Mouse (Mus musculus) olfactory bulb, adult 2 months (tissue): ENCODE measurements around the gene Cnpy3. TPM values are rescaled to one million over a fixed set of nuclear protein-coding genes. Genes with fewer than 3 reads are reported as not detected.

Source experiments
- H3K27ac ChIP-seq: fragments of 200-500 bp; 2 replicates; pipeline ENCODE4 v1.5.1; 2012; ENCODE audit warnings: low read depth, low read length; ENCODE audit not compliant: insufficient read depth
- H3K4me1 ChIP-seq: fragments of 200-500 bp; 2 replicates; pipeline ENCODE4 v1.6.1; 2012; ENCODE audit warnings: low read length; ENCODE audit not compliant: control insufficient read depth, insufficient read depth
- H3K4me3 ChIP-seq: fragments of 200-500 bp; 2 replicates; pipeline ENCODE4 v1.5.1; 2012; ENCODE audit warnings: mild to moderate bottlenecking, low read depth, low read length, moderate library complexity; ENCODE audit not compliant: insufficient read depth
- CTCF ChIP-seq: fragments of 200-500 bp; IDR thresholded peaks from 2 replicates; pipeline ENCODE4 v1.5.1; 2012; ENCODE audit warnings: low read depth, mild to moderate bottlenecking, low read length, moderate library complexity; ENCODE audit not compliant: insufficient read depth
- POLR2A ChIP-seq: fragments of 200-500 bp; IDR thresholded peaks from 2 replicates; pipeline ENCODE4 v1.6.1; 2012; ENCODE audit warnings: mild to moderate bottlenecking, low read depth, low read length, moderate library complexity; ENCODE audit not compliant: insufficient read depth
- WGBS: fragments of 180-500 bp; shearing (Covaris S2); methylation state at CpG from one replicate; pipeline ENCODE4 v1.1.7; 2018; 5-methylcytosine and 5-hydroxymethylcytosine counted together
- polyA plus RNA-seq: library from polyadenylated mRNA; stranded (reverse); fragments of >200 nt; gene quantifications from 2 replicates; pipeline ENCODE4 v1.2.4, GENCODE M21; 2012; ENCODE audit warnings: low replicate concordance; ENCODE audit not compliant: missing spikeins, insufficient read depth, insufficient read length

Cnpy3 gene
- polyA plus RNA-seq, 1 experiment, result not detected

GRCm38 (mm10) chr17:46699912-46700311 is 52.1 kb downstream of the Cnpy3 start:
- 82% methylated on average over 3 of the region's 3 CpGs for WGBS
- Histone ChIP-seq H3K27ac (no peak overlapping the region), H3K4me3 (no peak overlapping the region), H3K4me1 (peaks cover 31% of the 10 kb centered on the region)
- no peak for TF ChIP-seq POLR2A
- no peak for TF ChIP-seq CTCF

- Histone ChIP-seq H3K27ac (no peak overlapping the region), H3K4me3 (no peak overlapping the region), H3K4me1 (peaks cover 31% of the 10 kb centered on the region)
- no peak for TF ChIP-seq POLR2A
- TF ChIP-seq CTCF, result no peak
- WGBS, result 82% methylated on average over 5 of the region's 5 CpGs
Observed at GRCm38 (mm10) chr17:46699245-46699644, 52.8 kb downstream of the Cnpy3 start.

- no peak overlapping the region for H3K4me3 ChIP-seq
- no peak overlapping the region for H3K27ac ChIP-seq
- TF ChIP-seq CTCF, result no peak
- no peak for TF ChIP-seq POLR2A
- 85% methylated on average over 6 of the region's 6 CpGs for WGBS
- H3K4me1 ChIP-seq, result peaks cover 27% of the 10 kb centered on the region
Observed at GRCm38 (mm10) chr17:46698515-46698914, 53.5 kb downstream of the Cnpy3 start.

GRCm38 (mm10) chr17:46694517-46695063 is 57.4 kb downstream of the Cnpy3 start:
- TF ChIP-seq CTCF (no peak), POLR2A (no peak)
- Histone ChIP-seq H3K4me1 (no peaks in the 10 kb centered on the region), H3K27ac (no peak overlapping the region), H3K4me3 (no peak overlapping the region)
- WGBS, result 83% methylated on average over 1 of the region's 1 CpGs

GRCm38 (mm10) chr17:46691390-46691789 is 60.6 kb downstream of the Cnpy3 start:
- Histone ChIP-seq H3K27ac (no peak overlapping the region), H3K4me1 (no peaks in the 10 kb centered on the region), H3K4me3 (no peak overlapping the region)
- WGBS, result 91% methylated on average over 2 of the region's 2 CpGs
- TF ChIP-seq CTCF (no peak), POLR2A (no peak)

- TF ChIP-seq POLR2A, result no peak
- no peak for TF ChIP-seq CTCF
- H3K4me3 ChIP-seq, result no peak overlapping the region
- H3K4me1 ChIP-seq, result no peaks in the 10 kb centered on the region
- H3K27ac ChIP-seq, result no peak overlapping the region
- 94% methylated on average over 12 of the region's 12 CpGs for WGBS
Observed at GRCm38 (mm10) chr17:46690665-46691064, 61.3 kb downstream of the Cnpy3 start.

GRCm38 (mm10) chr17:46685913-46686312 is 66.1 kb downstream of the Cnpy3 start:
- H3K27ac ChIP-seq, result no peak overlapping the region
- no peak overlapping the region for H3K4me3 ChIP-seq
- H3K4me1 ChIP-seq, result peaks cover 8% of the 10 kb centered on the region
- WGBS, result 89% methylated on average over 6 of the region's 6 CpGs
- TF ChIP-seq CTCF (no peak), POLR2A (no peak)

Other genes with a start within 250 kb of the Cnpy3 start
- gene Cul9, start 205.8 kb downstream of the Cnpy3 start, polyA plus RNA-seq, result not detected in 2 replicates
- not detected in 2 replicates for gene Srf, start 196.0 kb downstream of the Cnpy3 start, polyA plus RNA-seq
- not detected in 2 replicates for gene Ptk7, start 122.7 kb downstream of the Cnpy3 start, polyA plus RNA-seq
- gene Klc4, start 106.2 kb downstream of the Cnpy3 start, polyA plus RNA-seq, result not detected in 2 replicates
- not detected in 2 replicates for gene Mrpl2, start 106.0 kb downstream of the Cnpy3 start, polyA plus RNA-seq
- gene Cul7, start 101.9 kb downstream of the Cnpy3 start, polyA plus RNA-seq, result not detected in 2 replicates
- not detected in 2 replicates for gene Rrp36, start 77.9 kb downstream of the Cnpy3 start, polyA plus RNA-seq
- not detected in 2 replicates for gene Mea1, start 73.4 kb downstream of the Cnpy3 start, polyA plus RNA-seq
- gene Klhdc3, start 71.3 kb downstream of the Cnpy3 start, polyA plus RNA-seq, result not detected in 2 replicates
- gene Ppp2r5d, start 47.1 kb downstream of the Cnpy3 start, polyA plus RNA-seq, result 293 TPM in 1 of 2 replicates, not detected in the other
- gene Pex6, start 40.8 kb downstream of the Cnpy3 start, polyA plus RNA-seq, result not detected in 2 replicates
- not detected in 2 replicates for gene Gnmt, start 23.0 kb downstream of the Cnpy3 start, polyA plus RNA-seq
- gene Ptcra, start 11.5 kb upstream of the Cnpy3 start, polyA plus RNA-seq, result not detected in 2 replicates
- not detected in 2 replicates for gene 2310039H08Rik, start 20.4 kb upstream of the Cnpy3 start, polyA plus RNA-seq
- not detected in 2 replicates for gene Rpl7l1, start 30.5 kb upstream of the Cnpy3 start, polyA plus RNA-seq
- gene Bicral, start 106.3 kb upstream of the Cnpy3 start, polyA plus RNA-seq, result not detected in 2 replicates
- not detected in 2 replicates for gene Tbcc, start 138.5 kb upstream of the Cnpy3 start, polyA plus RNA-seq
- gene Prph2, start 158.2 kb upstream of the Cnpy3 start, polyA plus RNA-seq, result not detected in 2 replicates